Mouse (Mus musculus): Measurements from ENCODE around the gene Doc2b.
A peak's percentile ranks its signal among the peaks of the same experiment; 100 is the strongest.

The Doc2b gene

GRCm38 (mm10) chr11:75792535-75792934 lies 3.3 kb downstream of the Doc2b start:
- DNase-seq: no peak

- DNase-seq: peak; percentile 40
These were observed 10.0 kb downstream of the Doc2b start for GRCm38 (mm10) chr11:75785897-75786296.

- no peak for DNase-seq
These were observed 12.1 kb downstream of the Doc2b start for GRCm38 (mm10) chr11:75783799-75784198.

GRCm38 (mm10) chr11:75781919-75782318 lies 13.9 kb downstream of the Doc2b start:
- DNase-seq: peak; percentile 88

GRCm38 (mm10) chr11:75775919-75776318 lies 19.9 kb downstream of the Doc2b start:
- no peak for DNase-seq

GRCm38 (mm10) chr11:75772562-75772961 lies 23.3 kb downstream of the Doc2b start:
- DNase-seq: no peak

- DNase-seq: peak; percentile 93
These were observed 26.6 kb downstream of the Doc2b start for GRCm38 (mm10) chr11:75769206-75769605.

GRCm38 (mm10) chr11:75768091-75768989 lies 27.5 kb downstream of the Doc2b start:
- no peak for DNase-seq

GRCm38 (mm10) chr11:75767014-75767413 lies 28.8 kb downstream of the Doc2b start:
- DNase-seq: no peak

GRCm38 (mm10) chr11:75765161-75765560 lies 30.7 kb downstream of the Doc2b start:
- DNase-seq: no peak

- no peak for DNase-seq
These were observed 31.3 kb downstream of the Doc2b start for GRCm38 (mm10) chr11:75764521-75765023.

- DNase-seq: no peak
These were observed 33.1 kb downstream of the Doc2b start for GRCm38 (mm10) chr11:75762708-75763107.

- DNase-seq: no peak
These were observed 35.1 kb downstream of the Doc2b start for GRCm38 (mm10) chr11:75760785-75761184.

- no peak for DNase-seq
These were observed 37.3 kb downstream of the Doc2b start for GRCm38 (mm10) chr11:75758553-75758952.

GRCm38 (mm10) chr11:75756687-75757086 lies 39.2 kb downstream of the Doc2b start:
- DNase-seq: no peak

GRCm38 (mm10) chr11:75751082-75751481 lies 44.8 kb downstream of the Doc2b start:
- DNase-seq: no peak

GRCm38 (mm10) chr11:75750537-75750936 lies 45.3 kb downstream of the Doc2b start:
- no peak for DNase-seq

GRCm38 (mm10) chr11:75744761-75745160 lies 51.1 kb downstream of the Doc2b start:
- DNase-seq: no peak

- DNase-seq: no peak
These were observed 54.2 kb downstream of the Doc2b start for GRCm38 (mm10) chr11:75741615-75742014.

GRCm38 (mm10) chr11:75740204-75740603 lies 55.6 kb downstream of the Doc2b start:
- DNase-seq: no peak

- no peak for DNase-seq
These were observed 57.4 kb downstream of the Doc2b start for GRCm38 (mm10) chr11:75738477-75738821.

GRCm38 (mm10) chr11:75737806-75738476 lies 57.9 kb downstream of the Doc2b start:
- DNase-seq: no peak

- no peak for DNase-seq
These were observed 58.9 kb downstream of the Doc2b start for GRCm38 (mm10) chr11:75736978-75737377.
